Mouse (Mus musculus): ENCODE results near the gene Ddn. TPM values are rescaled to one million over a fixed set of nuclear protein-coding genes. Genes with fewer than 3 reads are reported as not detected.

The Ddn gene
- total RNA-seq, 2 experiments from 2014 or later = 0.22 to 0.35 TPM

DNA sequence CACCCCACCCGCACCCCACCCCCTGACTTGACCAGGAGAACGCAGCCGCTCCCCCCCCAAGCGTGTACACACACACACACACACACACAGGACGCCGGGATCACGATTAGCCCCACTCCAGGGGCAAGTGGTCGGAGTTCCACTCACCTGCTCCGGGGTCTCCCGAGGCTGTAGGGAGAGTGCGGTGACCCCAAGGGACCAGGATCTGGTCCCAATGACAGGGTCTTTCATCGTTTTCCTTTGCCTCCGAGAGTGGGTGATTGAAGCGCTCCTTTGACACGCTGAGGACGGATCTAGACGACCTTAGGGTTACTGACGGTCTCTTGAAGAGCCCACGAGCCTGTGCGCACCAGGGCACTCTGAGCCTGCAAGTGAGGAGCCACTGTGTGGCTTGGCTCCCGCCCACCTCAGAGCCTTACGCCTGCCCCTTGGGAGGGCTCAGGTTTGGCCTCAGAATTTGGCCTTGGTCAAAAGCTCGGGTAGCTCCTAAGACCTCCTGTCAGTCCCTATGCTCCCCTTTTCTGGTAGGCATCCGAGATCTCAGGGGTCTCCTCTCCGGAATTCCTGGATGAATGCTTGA lies 31.0 kb downstream of the Ddn start:
- DNase-seq = no peak
- intact Hi-C loops (cut with DNase I) = no loop called here

GRCm38 (mm10) chr15:98777762-98778161 lies 31.5 kb downstream of the Ddn start, which contains the start of gene Wnt10b:
Gene Wnt10b (minus strand): TSS chr15:98778150.
- DNase-seq = no peak
- intact Hi-C loops (cut with DNase I) = no loop called here

- no peak for DNase-seq
- intact Hi-C loops (cut with DNase I) = no loop called here
Measured at GRCm38 (mm10) chr15:98777005-98777616, 32.2 kb downstream of the Ddn start.

- intact Hi-C loops (cut with DNase I) = no loop called here
- DNase-seq = no peak
Measured at GRCm38 (mm10) chr15:98776280-98777004, 32.8 kb downstream of the Ddn start.

DNA sequence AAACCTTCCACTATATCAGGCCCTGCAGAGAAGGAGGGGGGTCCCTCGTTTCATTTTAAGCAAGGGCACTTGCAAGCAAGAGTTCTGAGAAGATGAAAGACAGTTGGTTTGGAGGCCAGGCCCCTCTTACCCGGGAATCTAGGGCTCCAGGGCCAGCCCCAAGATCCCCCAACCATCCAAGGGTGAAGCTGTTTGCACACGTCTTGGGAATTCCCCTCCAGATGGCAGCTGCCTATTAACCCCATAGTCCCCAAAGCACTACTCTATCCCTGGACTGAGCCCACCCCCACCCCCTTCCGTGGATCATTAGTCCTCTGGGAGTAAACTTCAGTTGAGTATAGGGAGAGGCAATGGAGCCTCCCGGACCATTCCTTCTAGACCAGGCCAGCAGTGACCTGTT lies 33.8 kb downstream of the Ddn start:
- intact Hi-C loops (cut with DNase I) = no loop called here
- no peak for DNase-seq

GRCm38 (mm10) chr15:98774096-98774495 lies 35.2 kb downstream of the Ddn start:
- DNase-seq = no peak
- intact Hi-C loops (cut with DNase I) = no loop called here

- no peak for DNase-seq
- intact Hi-C loops (cut with DNase I) = no loop called here
Measured at GRCm38 (mm10) chr15:98772511-98773211, 36.6 kb downstream of the Ddn start.

GRCm38 (mm10) chr15:98771813-98772425 lies 37.4 kb downstream of the Ddn start:
- intact Hi-C loops (cut with DNase I) = no loop called here
- DNase-seq = no peak

DNA sequence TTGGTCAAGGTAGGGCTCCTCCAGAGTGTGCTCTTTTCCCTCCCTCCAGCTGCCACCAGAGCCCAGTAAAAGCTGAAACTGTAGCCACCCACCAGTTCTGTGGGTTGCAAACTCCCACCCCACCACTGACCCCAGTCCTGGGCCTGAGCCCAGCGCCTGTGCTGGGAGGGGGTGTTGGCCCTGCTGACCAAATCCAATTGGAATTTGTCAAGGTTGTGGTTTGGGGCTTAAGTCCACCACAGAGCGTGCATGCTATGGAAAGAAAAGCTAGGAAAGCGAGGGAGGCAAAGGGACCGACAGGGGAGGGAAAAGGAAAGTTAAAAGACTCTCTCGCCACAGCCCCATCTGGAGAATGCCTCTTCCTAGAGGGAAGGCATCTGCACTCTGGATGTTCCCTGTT lies 41.0 kb downstream of the Ddn start:
- intact Hi-C loops (cut with DNase I) = no loop called here

GRCm38 (mm10) chr15:98765929-98766328 lies 43.4 kb downstream of the Ddn start:
- intact Hi-C loops (cut with DNase I) = no loop called here
- DNase-seq = no peak

More for the DNA sequence above, 41.0 kb downstream of the Ddn start:
- no peak for DNase-seq

GRCm38 (mm10) chr15:98762670-98763529 lies 46.4 kb downstream of the Ddn start, which contains the start of gene Arf3:
Gene Arf3 (minus strand): TSS chr15:98763214.
- intact Hi-C loops (cut with DNase I) = no loop called here
- peak; percentile 96 to 97 for DNase-seq

DNA sequence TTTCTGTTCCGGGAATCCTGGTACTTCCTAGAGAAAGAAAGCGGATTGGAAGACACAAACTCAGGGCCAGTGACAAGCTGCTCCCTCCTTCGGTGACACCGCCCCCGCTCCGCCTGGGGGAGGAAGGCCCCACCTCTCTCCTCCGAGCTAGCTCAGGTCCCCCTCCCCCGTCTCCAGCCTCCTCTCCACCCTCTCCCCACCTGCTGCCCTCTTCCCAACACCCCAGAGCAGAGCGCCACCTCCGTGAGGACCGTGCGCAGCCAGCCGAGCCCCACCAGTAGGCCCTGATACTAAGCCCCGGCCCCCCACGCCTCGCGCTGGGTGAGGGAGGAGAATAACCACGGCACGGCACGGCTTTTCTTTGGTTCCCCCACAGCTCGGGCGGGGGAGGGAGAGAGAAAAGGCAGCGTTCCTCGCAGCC lies 47.1 kb downstream of the Ddn start:
- intact Hi-C loops (cut with DNase I) = no loop called here

GRCm38 (mm10) chr15:98754125-98754524 lies 55.2 kb downstream of the Ddn start:
- intact Hi-C loops (cut with DNase I) = no loop called here
- DNase-seq = no peak

More for the DNA sequence above, 47.1 kb downstream of the Ddn start:
- peak; percentile 54 to 61 for DNase-seq

Other genes with a start within 250 kb of the Ddn start
- gene Ccnt1, start 238.6 kb downstream of the Ddn start, total RNA-seq (2021) = 10 to 100 TPM; 27.6 to 32.1 TPM
- gene 4930415O20Rik, start 238.5 kb downstream of the Ddn start, total RNA-seq (2021) = 1 to 10 TPM; 1.6 TPM
- 100 to 1,000 TPM; 207 TPM for gene Adcy6, start 199.4 kb downstream of the Ddn start, total RNA-seq (2021)
- 1 to 10 TPM; 3.3 to 4.0 TPM for gene Cacnb3, start 178.7 kb downstream of the Ddn start, total RNA-seq (2021)
- 10 to 100 TPM; 51.5 to 65.1 TPM for gene Ddx23, start 146.6 kb downstream of the Ddn start, total RNA-seq (2021)
- gene Rnd1, start 132.0 kb downstream of the Ddn start, total RNA-seq (2021) = 1 to 10 TPM; 1.1 to 1.4 TPM
- gene Ccdc65, start 101.3 kb downstream of the Ddn start, total RNA-seq (2021) = under 1 TPM; 0.33 to 0.42 TPM
- gene Fkbp11, start 81.3 kb downstream of the Ddn start, total RNA-seq (2021) = 1 to 10 TPM; 6.2 to 6.7 TPM
- gene Arf3, start 46.3 kb downstream of the Ddn start, total RNA-seq (2021) = 10 to 100 TPM; 20.8 to 20.9 TPM
- gene Wnt10b, start 31.3 kb downstream of the Ddn start, total RNA-seq (2021) = under 1 TPM; 0.27 to 0.33 TPM
- not detected for gene Wnt1, start 19.6 kb downstream of the Ddn start, total RNA-seq (2021)
- gene Prkag1, start 22.0 kb upstream of the Ddn start, total RNA-seq (2021) = 100 to 1,000 TPM in 1 of 2 experiments, 10 to 100 TPM in 1; 99.8 to 112 TPM
- gene Kmt2d, start 61.7 kb upstream of the Ddn start, total RNA-seq (2021) = 10 to 100 TPM; 56.9 to 60.3 TPM
- gene Rhebl1, start 85.0 kb upstream of the Ddn start, total RNA-seq (2021) = 1 to 10 TPM; 3.0 to 4.3 TPM
- 1 to 10 TPM; 1.7 to 1.9 TPM for gene Dhh, start 89.0 kb upstream of the Ddn start, total RNA-seq (2021)
- 10 to 100 TPM; 15.0 TPM for gene Lmbr1l, start 108.7 kb upstream of the Ddn start, total RNA-seq (2021)
- gene Tuba1b, start 125.1 kb upstream of the Ddn start, total RNA-seq (2021) = 100 to 1,000 TPM; 130 to 145 TPM
- not detected for gene Gm49450, start 144.1 kb upstream of the Ddn start, total RNA-seq (2021)
- 10 to 100 TPM; 73.0 to 74.5 TPM for gene Tuba1a, start 144.2 kb upstream of the Ddn start, total RNA-seq (2021)
- 10 to 100 TPM; 29.7 to 33.9 TPM for gene Tuba1c, start 220.4 kb upstream of the Ddn start, total RNA-seq (2021)
- gene Prph, start 245.7 kb upstream of the Ddn start, total RNA-seq (2021) = under 1 TPM; 0.14 to 0.94 TPM